Mouse (Mus musculus): ENCODE results near the gene Kcnj5.

- TF ChIP-seq GATA1 (IDR thresholded peaks at IDR 0.05; ENCODE audit: borderline replicate concordance, low read length) (no peak), FLI1 (IDR thresholded peaks at IDR 0.05; ENCODE audit: low read length) (no peak)
Observed at GRCm38 (mm10) chr9:32278052-32278451, 66.1 kb downstream of the Kcnj5 start.

All from megakaryocyte, embryonic 14.5 days (primary cell).